Mouse (Mus musculus) T-helper 2 cell (primary cell): ENCODE measurements at regions not wholly inside any gene's neighbourhood (a gene's known extent, or its start where the extent isn't known, plus 50 kb on each side); places are given as distances from the start of the nearest gene placed in this dataset.

Source experiments
- in situ Hi-C: fragments of 300-600 bp; cut with MboI, MseI; formaldehyde crosslinking; loops from one replicate; pipeline ENCODE4 v1.15.1; 2025; ENCODE audit warnings: high pct_unique_total_duplicates

GRCm38 (mm10) chr9:59232682-59233081 lies 58.7 kb upstream of the Adpgk start:
- in situ Hi-C loops, result no loop called here

GRCm38 (mm10) chr9:59231947-59232346 lies 59.4 kb upstream of the Adpgk start:
- in situ Hi-C loops, result no loop called here

DNA sequence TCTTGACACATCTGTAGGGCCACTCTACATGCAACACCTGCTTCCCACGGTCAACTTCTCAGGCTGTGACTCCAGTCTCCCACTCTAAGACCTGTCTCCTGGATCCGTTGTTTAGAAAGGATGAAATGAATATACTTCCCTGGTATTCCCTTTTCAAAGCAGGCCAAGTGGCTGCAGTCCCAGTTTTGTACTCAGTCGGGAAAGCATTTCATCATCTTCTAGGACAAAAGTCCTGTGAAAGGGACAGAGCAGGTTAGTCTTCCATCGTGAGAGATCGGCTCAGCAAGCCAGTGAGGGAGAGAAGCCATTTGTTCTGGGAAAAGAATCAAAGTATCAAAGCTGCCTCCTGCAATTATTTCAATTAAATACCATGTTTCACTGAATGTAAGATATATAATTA lies 60.2 kb upstream of the Adpgk start:
- in situ Hi-C loops, result no loop called here

DNA sequence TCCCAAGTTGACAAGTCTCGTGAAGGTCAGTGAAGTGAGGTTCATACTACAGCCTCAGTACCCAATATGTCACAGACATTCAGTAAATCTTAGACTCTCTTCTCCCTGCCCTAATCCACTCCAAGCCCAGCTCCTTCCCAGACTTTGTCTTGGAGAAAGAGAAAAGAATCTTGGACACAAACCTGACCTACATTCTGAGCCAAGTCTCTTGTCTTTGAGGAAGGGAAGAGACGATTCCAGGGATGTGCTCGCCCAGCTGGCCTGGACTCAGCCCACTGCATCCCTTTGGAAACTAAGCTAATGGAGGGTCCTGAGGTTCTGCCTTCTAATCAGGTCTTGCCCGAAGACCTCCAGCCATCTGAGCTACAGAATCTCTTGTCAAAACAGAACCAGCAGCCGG lies 61.2 kb upstream of the Adpgk start:
- in situ Hi-C loops, result no loop called here

DNA sequence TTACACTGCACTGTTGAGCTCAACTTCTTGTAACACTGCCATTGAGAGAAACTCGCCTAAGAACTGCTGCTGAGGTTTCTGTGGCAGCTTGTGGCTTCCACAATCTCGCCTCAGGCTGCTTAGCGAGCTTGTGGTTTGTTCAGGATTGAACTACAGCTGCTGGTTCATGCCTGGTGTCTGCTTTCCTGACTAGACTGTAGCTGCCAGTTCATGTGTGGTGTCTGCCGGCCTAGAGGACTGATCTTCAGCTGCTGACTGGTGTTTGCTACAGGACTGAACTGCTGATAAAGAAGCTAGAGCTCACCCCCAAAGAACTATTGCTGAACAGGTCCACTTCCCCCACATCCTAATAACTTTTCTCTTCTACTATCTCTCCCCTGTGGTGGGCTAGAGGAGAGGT lies 63.4 kb upstream of the Adpgk start:
- in situ Hi-C loops, result no loop called here

DNA sequence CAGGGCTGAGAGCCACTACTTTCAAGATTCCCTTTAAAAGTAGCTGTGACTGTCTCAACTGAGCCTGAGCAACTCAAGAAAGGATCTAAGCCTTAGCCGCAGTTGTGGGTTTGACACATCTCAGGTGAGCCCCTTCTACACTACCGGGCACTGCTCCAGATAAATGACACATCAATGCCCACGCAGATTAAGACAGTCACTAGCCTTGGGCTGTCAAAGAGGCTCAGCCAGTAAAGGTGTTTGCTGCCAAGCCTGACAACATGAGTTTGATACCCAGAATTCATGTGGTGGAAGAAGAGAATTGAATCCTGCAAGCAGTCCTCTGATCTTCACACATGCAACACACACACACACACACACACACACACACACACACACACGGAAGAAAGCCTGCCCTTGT lies 65.0 kb upstream of the Adpgk start:
- in situ Hi-C loops, result no loop called here

- in situ Hi-C loops, result loop anchor here (10.0 kb wide), 2 partner anchors 154 to 684 kb away; no protein-coding TSS in a partner anchor
Measured at GRCm38 (mm10) chr9:59219277-59219676, 72.1 kb upstream of the Adpgk start.

DNA sequence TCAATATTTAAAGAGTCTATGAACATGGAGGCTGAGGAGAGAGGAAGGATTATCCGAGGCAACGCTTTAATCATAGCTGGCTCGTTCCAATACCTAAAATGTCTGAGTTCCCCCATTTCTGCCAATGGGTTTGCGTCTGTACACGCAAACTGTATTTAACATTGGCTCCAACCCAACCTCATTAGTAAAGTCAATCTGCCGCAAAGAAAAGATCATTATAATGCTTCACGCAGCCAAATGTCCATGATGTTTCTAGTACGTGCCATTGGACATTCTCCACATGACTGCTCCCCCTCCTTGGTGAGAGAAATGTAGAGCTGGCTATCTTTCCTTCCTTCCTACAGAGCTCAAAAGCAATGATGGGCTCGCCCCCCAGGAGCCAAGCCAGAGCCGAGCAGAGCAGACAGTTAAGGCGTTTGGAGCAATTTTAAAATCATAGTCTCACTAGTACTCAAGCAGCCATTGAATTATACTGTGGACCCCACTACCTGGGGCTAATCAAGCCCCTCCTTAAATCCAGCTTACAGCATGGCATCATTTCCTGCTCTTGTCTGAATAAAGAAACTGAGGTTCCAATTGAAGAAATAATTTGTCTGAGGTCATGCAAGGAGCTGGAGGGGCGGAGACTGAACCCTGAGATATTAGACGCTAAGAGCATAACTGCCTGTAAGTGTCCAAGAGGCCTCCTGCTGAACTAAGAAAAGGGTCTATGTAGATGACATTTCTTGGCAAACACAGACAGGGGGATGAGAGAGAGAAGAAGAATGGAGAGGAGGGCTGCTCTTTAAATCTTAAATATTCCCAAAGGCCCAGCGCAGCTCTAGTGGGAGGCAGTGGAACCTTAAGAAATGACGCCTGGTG lies 88.5 kb upstream of the Adpgk start:
- in situ Hi-C loops, result no loop called here

DNA sequence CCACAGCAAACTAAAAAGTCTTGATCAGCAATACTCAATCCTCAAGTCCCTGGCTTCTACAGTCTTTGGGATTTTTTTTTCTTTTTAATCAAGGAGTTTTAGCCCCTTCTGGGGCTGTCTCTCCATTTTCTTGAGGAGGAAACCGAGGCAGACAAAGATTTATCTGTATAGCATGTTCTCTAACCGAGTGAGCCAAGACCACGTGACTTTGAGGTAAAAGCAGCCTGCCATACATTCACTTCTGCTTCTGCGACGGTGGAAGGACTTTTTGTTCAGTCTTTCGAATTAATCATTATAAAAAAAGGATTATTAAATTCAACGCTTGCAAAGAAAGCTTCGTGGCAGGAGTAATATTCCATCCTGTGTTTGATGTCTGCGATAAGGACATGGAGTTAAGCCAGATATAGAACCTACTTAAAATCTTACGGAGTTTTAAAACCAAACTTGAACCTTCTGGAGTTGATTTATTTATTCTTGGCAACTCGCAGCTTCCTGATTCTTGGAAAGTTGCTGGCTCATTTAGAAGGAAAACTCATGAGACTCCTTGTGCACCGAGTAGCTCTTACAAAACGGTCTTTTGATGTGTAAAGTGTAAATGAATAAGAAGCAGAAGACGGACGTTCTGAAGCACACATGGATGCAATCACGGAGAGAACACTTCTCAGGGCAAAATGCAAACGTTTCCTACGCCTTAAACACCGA lies 91.7 kb upstream of the Adpgk start:
- in situ Hi-C loops, result no loop called here

DNA sequence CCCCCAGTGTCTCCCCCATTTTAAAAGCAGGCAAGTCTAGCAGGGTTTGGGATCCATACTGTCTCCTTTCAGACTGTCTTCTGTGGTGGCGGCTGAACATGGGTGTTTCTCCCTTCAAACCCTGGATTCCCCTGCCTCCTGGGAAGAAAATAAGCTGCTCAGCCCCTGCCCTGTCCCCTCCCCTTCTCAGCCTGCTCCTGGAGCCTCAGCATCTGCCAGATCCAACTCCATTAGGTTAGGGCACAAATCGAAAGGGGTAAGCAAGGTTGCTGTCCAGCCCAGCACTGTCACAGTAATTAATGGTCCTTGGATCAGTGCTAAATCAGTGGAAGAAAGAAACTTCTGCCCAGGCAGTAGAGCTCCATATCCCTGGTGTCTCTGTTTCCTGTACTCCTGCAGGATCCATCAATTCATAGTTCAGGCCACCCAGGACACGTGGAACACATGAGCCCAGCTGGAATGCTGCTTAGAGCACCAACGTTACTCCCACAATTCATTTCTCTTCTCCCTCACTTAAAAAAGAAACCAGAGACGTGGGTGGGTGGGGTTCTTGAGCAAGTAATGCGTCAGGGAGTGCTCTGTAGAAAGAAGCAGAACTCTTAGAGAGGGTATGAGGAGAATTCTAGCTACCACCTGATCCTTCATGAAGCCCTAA lies 93.0 kb upstream of the Adpgk start:
- in situ Hi-C loops, result no loop called here

DNA sequence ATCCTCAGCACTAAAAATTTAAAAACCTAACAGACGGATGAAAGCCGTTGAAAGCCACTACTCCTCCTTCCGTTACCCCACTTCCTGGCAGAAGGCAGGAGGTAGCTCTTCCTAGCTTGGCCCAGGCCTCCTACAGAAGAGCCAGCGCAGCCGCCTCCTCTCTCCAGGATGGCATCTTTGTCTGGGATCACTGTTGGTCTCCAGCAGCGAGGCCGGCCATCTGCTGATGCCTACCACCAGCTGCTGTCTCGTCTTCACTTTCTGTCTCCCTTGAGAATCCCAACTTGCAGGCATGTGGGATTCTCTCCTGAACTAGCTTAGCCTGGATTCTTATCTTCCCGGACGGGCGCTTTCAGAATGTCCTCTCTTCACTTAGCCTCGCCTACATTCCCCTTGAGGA lies 93.9 kb upstream of the Adpgk start:
- in situ Hi-C loops, result no loop called here

DNA sequence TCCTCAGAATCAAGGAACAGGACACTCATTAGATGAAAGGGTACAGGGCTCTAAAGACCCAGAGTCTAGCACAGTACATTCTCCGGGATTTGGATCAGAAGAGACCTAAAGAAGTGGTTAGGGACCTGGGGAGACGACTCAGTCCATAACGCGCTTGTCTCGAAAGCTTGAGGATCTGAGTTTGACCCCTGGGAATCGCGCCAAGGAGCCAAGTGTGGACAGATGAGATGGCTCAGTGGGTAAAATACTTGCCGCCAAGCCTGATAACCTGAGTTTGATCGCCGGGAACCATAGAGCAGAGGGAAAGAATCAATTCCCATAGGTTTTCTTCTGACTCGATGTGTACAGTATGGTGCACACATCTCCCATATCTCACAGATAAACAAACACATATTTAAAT lies 97.4 kb upstream of the Adpgk start:
- in situ Hi-C loops, result no loop called here

DNA sequence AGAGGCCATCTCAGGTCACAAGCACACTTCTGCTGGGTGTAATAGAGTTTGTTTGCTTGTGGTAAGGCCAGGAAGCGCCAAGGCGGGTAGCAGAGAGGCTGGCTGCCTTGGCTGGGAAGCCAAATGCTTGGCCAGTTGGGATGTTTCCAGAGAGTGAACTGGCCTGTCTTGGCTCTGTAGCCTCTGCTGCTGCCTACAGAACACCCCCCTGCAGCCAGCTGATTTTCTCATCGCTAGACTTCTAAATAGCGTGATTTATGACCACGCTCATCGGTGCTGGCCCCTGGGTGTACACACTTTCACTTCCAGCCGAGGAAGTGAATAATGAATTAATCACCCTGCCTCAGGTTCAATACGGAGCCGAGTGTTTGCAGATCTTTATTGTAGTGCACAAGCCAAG lies 102.2 kb upstream of the Adpgk start:
- in situ Hi-C loops, result no loop called here

GRCm38 (mm10) chr9:59188411-59188810 lies 102.9 kb upstream of the Adpgk start:
- in situ Hi-C loops, result no loop called here

- in situ Hi-C loops, result no loop called here
Measured at GRCm38 (mm10) chr9:59186326-59186725, 105.0 kb upstream of the Adpgk start.

DNA sequence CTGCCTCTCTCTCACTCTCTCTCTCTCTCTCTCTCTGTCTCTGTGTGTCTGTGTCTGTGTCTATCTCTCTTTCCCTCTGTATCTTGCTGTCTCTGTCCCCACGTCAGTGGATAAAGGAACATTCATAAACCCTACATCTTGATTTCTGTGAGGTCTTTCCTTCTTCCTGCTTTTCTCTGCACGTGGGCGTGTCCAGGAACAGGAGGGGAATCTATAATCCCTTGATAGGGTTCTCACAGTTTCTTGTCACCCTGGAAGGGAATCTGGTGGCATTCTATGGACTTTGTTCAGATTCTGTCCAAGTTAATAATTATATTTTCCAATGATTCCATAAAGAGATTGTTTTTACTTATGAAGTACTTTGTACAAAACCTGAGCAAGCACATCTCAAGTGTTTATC lies 107.3 kb upstream of the Adpgk start:
- in situ Hi-C loops, result no loop called here

DNA sequence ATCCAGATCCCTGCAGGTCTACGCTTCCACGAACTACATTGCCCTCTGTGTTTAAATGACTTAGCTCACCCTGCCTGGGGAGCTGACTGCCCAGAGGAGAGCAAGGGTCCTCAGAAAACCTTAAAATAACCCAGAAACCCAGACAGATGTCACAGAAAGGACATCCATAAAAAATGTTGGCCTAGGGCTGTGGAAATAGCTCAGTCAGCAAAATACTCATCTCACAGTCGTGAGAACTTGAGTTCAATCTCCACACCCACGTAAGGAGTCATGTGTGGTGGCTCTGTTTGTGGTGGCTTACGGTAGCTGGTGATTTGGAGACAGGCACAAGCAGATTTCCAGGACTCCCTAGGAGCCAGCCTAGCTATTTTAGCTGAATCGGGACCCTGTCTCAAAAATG lies 108.5 kb upstream of the Adpgk start:
- in situ Hi-C loops, result no loop called here

DNA sequence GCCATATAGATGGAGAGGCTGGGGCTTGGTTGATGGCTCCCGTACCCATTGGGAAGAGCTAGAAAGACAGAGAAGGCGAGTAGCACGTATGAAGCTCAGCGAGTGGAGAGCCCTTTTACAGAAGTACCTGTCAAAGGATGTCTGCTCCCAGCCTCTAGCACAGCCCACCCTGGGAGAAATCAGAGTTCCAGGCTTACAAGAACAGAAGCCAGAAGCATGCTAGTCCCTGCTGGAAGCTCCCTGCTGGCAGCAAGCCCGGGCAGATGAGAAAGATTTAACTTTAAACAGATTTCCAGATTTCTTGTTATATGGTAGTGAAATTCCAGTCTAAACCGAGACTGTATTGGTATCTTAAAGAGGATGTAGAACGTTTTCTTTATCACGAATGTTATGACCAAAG lies 108.9 kb upstream of the Adpgk start:
- in situ Hi-C loops, result no loop called here

DNA sequence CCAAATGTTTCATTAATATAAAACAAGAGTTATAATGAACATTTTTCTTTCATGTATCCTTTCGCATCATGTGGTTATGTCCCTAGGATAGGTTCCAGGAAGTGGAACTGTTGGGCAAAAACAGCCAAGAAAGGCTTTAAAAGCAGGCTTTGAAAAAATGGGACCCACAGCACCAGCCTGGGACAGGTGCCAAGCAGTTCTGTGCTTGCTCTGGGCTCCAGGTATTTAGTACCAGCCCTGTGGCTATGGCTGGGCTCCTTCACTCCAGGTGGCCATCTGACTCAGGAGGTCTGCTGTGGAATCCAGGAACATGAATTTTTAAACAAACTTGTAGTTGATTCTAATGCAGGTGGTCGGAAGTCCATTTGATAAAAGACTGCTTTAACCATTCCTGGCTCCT lies 119.8 kb upstream of the Adpgk start:
- in situ Hi-C loops, result loop anchor here (5.0 kb wide), 1 partner anchor 39 kb away; no protein-coding TSS in a partner anchor

DNA sequence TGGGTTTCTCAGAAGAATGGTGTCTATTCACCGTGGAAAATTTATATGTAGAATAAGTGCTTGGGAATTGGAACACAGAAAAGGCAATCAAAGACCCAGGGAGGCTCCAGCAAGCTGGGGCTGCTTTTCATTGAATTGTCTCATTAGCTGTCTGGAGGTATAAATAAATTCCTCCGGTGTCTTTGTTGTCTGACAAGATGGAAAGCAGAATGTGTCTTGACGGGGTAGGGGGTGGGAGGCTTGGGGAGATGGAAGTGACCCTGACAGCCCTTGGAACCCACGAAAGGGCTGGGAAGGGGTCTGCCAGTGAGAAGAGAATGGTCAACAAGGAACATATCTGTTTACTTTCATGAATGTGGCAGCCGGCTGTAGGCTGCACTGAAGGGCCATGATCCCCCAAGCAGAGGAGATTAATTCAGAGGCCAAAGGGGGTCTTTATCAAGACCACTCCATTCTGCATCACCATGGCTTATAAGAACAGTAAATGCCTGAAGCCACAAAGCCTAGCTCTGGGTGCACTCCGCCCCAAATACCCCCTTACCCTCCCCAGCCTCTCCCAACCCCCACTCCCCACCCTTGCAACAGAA lies 127.2 kb upstream of the Neo1 start:
- in situ Hi-C loops, result no loop called here

DNA sequence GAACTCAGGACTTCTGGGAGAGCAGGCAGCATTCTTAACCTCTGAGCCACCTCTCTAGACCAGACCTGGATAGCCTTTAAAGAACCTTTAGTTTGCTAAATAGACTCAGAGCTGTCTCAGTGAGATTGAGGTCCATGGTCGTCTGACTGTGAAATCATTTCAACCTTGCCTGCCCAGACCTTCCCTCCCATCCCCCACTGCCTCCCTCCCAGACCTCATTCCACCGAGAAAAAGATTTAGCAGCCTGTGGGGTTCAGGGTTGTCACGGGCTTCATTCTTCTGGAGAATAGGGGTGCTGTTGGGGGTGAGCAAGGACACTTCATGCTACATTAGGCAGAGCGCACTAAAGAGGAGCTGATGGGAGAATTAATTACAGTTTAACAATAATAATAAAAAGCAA lies 126.7 kb upstream of the Neo1 start:
- in situ Hi-C loops, result no loop called here

- in situ Hi-C loops, result no loop called here
Measured at GRCm38 (mm10) chr9:59157663-59158062, 121.4 kb upstream of the Neo1 start.
